Mouse (Mus musculus): Measurements from ENCODE around the gene Cebpg. TPM values are rescaled to one million over a fixed set of nuclear protein-coding genes. Genes with fewer than 3 reads are reported as not detected.

The Cebpg gene
- polyA plus RNA-seq, 1 experiment from 2014 or later = 43.0 TPM

DNA sequence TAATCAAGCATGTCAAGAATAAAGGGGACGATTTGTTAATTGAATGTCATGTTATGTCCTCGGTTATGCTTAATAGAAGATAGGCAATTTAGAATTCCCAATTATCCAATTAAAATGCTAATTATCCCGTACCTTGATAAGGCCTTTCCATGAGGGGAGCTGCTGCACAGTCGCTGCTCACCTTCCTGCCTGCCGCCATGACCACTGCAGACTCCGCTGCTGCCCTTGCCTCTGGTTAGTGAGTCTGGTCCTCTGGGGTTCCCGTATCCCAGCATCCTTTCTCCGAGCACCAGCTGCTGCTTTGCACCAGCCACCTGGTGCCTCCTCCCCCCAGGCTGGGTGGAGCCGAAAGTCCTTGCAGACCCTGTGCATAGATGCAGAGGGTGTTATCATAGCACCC is 43.1 kb downstream of the Cebpg start:
- ATAC-seq (ENCODE audit: insufficient number of reproducible peaks, low FRiP score, low TSS enrichment, low read depth) = no peak
- H3K4me1 ChIP-seq = no peaks in the 10 kb centered on the region
- no peak overlapping the region for H3K4me3 ChIP-seq
- no peak overlapping the region for H3K27ac ChIP-seq
- H3K9me3 ChIP-seq = no peaks in the 10 kb centered on the region
- H3K9ac ChIP-seq = no peak overlapping the region
- H3K4me2 ChIP-seq = no peak overlapping the region
- WGBS = 73% methylated on average over 9 of the region's 9 CpGs
- H3K36me3 ChIP-seq = no peaks in the 10 kb centered on the region
- no peaks in the 10 kb centered on the region for H3K27me3 ChIP-seq

DNA sequence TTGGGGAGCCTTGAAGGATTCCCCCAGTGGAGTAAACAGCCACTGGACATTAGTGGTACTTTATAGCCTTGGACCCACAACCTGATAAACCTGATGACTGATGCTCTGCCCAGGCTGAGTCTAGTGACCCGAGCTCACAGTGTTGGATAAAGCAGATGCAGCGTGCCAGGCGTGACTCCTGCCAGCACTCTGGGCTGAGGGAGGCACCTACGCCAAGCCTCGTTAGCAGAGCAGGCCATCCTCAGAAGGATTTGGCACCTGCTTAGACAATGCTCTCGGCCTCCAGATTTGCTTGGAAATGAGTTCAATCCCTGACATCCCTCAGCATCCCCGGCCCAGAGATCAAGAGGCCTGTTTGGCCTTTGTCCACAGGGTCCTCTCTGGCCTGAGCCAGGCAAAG is 49.7 kb downstream of the Cebpg start:
- Histone ChIP-seq H3K9me3 (no peaks in the 10 kb centered on the region), H3K4me2 (no peak overlapping the region), H3K4me3 (no peak overlapping the region), H3K27ac (no peak overlapping the region), H3K9ac (no peak overlapping the region), H3K36me3 (no peaks in the 10 kb centered on the region), H3K27me3 (no peaks in the 10 kb centered on the region), H3K4me1 (no peaks in the 10 kb centered on the region)
- ATAC-seq (ENCODE audit: insufficient number of reproducible peaks, low FRiP score, low TSS enrichment, low read depth) = no peak
- 82% methylated on average over 7 of the region's 7 CpGs for WGBS

DNA sequence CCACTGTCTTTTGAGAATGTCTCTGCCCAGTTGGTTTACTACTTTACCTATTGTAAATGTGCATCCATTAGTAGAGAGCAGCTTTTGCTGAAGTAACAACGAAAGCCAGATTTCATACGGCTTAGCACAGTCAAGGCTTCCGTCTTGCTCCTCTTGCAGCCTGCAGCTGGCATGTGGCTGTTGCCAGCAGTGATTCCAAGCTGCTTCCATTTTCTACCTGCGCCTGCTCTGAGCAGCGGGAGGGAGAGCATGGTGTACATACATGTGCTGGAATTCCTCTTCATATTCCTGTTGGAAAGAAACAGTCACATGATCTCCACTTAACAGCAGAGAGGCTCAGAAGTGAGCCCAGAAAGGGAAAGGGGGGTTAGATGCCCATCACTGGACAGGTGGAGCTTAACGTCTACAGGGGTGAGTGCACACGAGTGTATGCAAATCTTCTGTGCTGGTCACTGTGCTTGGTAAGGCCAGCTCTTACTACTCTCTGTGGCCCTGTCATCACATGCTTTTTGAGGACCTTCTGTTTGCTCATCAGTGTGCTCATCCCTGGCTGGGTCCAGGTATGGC is 53.1 kb downstream of the Cebpg start:
- Histone ChIP-seq H3K27ac (no peak overlapping the region), H3K4me2 (no peak overlapping the region), H3K36me3 (no peaks in the 10 kb centered on the region), H3K27me3 (no peaks in the 10 kb centered on the region), H3K9ac (no peak overlapping the region), H3K4me1 (no peaks in the 10 kb centered on the region; the same call in 1 of the 2 replicates), H3K4me3 (no peak overlapping the region), H3K9me3 (no peaks in the 10 kb centered on the region)
- 63% methylated on average over 7 of the region's 7 CpGs for WGBS
- no peak for ATAC-seq (ENCODE audit: insufficient number of reproducible peaks, low FRiP score, low TSS enrichment, low read depth)

DNA sequence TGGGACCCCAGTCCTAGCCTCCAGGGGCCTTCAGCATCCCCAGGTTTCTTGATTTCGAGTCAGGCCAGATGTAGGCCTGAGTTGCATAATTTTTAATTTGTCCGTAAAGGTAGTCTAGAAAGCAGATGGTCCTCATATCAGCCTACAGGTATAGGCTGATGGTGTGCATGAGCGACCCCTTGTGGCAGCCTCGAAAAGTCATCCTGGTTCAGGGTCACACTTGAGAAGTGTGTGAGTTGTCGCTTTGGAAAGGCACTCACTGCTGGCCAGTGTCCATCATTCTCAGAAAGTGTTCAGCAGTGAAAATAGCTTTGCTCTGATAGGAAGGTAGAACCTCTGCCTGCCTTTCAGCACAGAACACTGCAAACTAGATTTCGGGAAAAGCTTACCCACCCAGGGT is 55.5 kb downstream of the Cebpg start:
- Histone ChIP-seq H3K9ac (no peak overlapping the region), H3K9me3 (no peaks in the 10 kb centered on the region), H3K4me3 (no peak overlapping the region), H3K36me3 (no peaks in the 10 kb centered on the region), H3K4me2 (no peak overlapping the region), H3K27me3 (no peaks in the 10 kb centered on the region), H3K27ac (no peak overlapping the region), H3K4me1 (peaks cover 11% of the 10 kb centered on the region)
- ATAC-seq (ENCODE audit: insufficient number of reproducible peaks, low FRiP score, low TSS enrichment, low read depth) = no peak
- WGBS = 33% methylated on average over 6 of the region's 6 CpGs

Small RNAs within 50 kb of the gene (microRNA-seq; reads per million reads assigned to microRNA genes)
- gene Gm25033 = not detected

Other genes starting within 250 kb of the Cebpg start
- gene Chst8, start 243.9 kb downstream of the Cebpg start, polyA plus RNA-seq (2015; fragmentation: Nextera tagmentation; extraction: Ambion mirVana) = 1.2 and 1.3 TPM in 2 replicates
- 77.8 and 83.7 TPM in 2 replicates for gene Pepd, start 144.2 kb downstream of the Cebpg start, polyA plus RNA-seq (2015; fragmentation: Nextera tagmentation; extraction: Ambion mirVana)
- 13.6 and 16.5 TPM in 2 replicates for gene Cebpa, start 62.7 kb upstream of the Cebpg start, polyA plus RNA-seq (2015; fragmentation: Nextera tagmentation; extraction: Ambion mirVana)
- 6.7 and 8.6 TPM in 2 replicates for gene Slc7a10, start 129.8 kb upstream of the Cebpg start, polyA plus RNA-seq (2015; fragmentation: Nextera tagmentation; extraction: Ambion mirVana)
- 8.3 and 8.8 TPM in 2 replicates for gene Lrp3, start 158.9 kb upstream of the Cebpg start, polyA plus RNA-seq (2015; fragmentation: Nextera tagmentation; extraction: Ambion mirVana)

Measured in limb, embryonic 15.5 days (tissue).